In genomic region chr13:24646324-24646723, GRCm38 (mm10) we compare ENCODE assay signal across 13 mouse cellular contexts.
"Had no signal": no experiment of that assay in that cellular context is flagged by ENCODE, and none has a peak within 500 bp of the region (broad histone marks: within the 10 kb centered on the region; RNA-seq: fewer than 3 reads in every experiment).

No protein-coding gene starts in this region.

- DNase-seq: kidney, adult 8-10 months; kidney, postnatal 10 days; kidney, postnatal 36 days; left cerebral cortex, postnatal 4 days; liver, postnatal 0 days; lung, embryonic 14.5 days; lung, postnatal 10 days; lung, postnatal 4 days; midbrain, embryonic 14.5 days; right cerebral cortex, adult 18-20 months; right cerebral cortex, postnatal 25 days; spleen, adult 18-20 months; thymus, postnatal 25 days had no signal

- ATAC-seq: liver, postnatal 0 days had no signal
